Mouse (Mus musculus) G1E (cell line): ENCODE measurements around the gene Slc16a1.

Source experiments
- CTCF ChIP-seq: IDR thresholded peaks from 2 replicates; pipeline ENCODE4 v1.5.1; 2012; ENCODE audit warnings: low read depth, low read length, inconsistent platforms, mixed read lengths
- TAL1 ChIP-seq: conservative IDR thresholded peaks from 2 replicates; pipeline ENCODE4 v1.6.1; 2012; ENCODE audit warnings: low read depth, low read length, inconsistent platforms, mixed read lengths

DNA sequence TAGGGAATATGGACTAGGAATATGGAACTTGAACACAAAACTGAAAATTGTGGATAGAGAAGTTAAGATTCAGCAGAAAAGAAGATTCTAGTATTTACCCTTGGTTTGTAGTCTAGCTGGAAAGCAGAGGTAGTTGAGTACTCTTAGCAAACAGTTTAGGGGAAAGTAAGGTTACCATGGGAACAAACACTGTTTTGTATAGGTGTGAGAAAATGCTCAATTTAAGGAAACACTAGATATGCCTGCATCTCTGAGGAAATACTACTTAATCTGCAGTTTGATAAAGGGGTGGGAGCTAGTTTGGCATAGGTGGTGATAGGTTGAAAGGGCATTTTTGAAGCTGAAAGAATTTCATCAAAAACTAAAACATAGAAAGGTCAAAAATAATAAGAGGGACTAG is 2.4 kb downstream of the Slc16a1 start:
- TF ChIP-seq CTCF (no peak), TAL1 (no peak)
